Mouse (Mus musculus) cerebellum, adult 2 months (tissue): ENCODE results near the gene Prim1.

Experiments
- CTCF ChIP-seq: fragments of 200-500 bp; IDR thresholded peaks from 2 replicates; pipeline ENCODE4 v1.5.1; 2011; ENCODE audit warnings: low read depth, mild to moderate bottlenecking, control low read depth, low read length, moderate library complexity, borderline replicate concordance; ENCODE audit not compliant: insufficient read depth
- POLR2A ChIP-seq: fragments of 200-500 bp; IDR thresholded peaks from 2 replicates; pipeline ENCODE4 v1.6.1; 2011; ENCODE audit warnings: low read length, control low read depth, borderline replicate concordance; ENCODE audit not compliant: insufficient read depth

- TF ChIP-seq CTCF, result no peak
- no peak for TF ChIP-seq POLR2A
These were observed 54.2 kb downstream of the Prim1 start for GRCm38 (mm10) chr10:128069201-128069600.
